Mouse (Mus musculus): ENCODE data around the gene Bcl11a. TPM values are rescaled to one million over a fixed set of nuclear protein-coding genes. Genes with fewer than 3 reads are reported as not detected.

Bcl11a gene
- polyA plus RNA-seq, 1 experiment from 2014 or later: 29.6 TPM

GRCm38 (mm10) chr11:24083076-24083405, 5.2 kb downstream of the Bcl11a start:
- no peak overlapping the region for H3K27ac ChIP-seq (ENCODE audit: low read depth)
- DNase-seq (ENCODE audit: low spot score) (no peak), ATAC-seq (replicated peaks; ENCODE audit: low FRiP score, low TSS enrichment, low read depth) (no peak)
- 47% methylated on average over 1 of the region's 1 CpGs for WGBS
- H3K36me3 ChIP-seq (ENCODE audit: control insufficient read depth, insufficient read depth, low read length): peaks cover 26% of the 10 kb centered on the region
- no peaks in the 10 kb centered on the region for H3K9me3 ChIP-seq (ENCODE audit: control insufficient read depth, low read length)
- H3K9ac ChIP-seq (ENCODE audit: low read length): 0 out of 2 replicates have a peak overlapping the region, but pooled peaks have one; percentile 1
- no peak overlapping the region for H3K4me3 ChIP-seq (ENCODE audit: low read depth, low read length)
- H3K4me2 ChIP-seq (ENCODE audit: low read length): peak overlapping the region; percentile 12; the same call in 1 of the 2 replicates
- H3K27me3 ChIP-seq (replicated peaks; ENCODE audit: control insufficient read depth, insufficient read depth, low read length): no peaks in the 10 kb centered on the region
- H3K4me1 ChIP-seq (replicated peaks; ENCODE audit: control insufficient read depth, insufficient read depth, low read length): peaks cover 17% of the 10 kb centered on the region

DNA sequence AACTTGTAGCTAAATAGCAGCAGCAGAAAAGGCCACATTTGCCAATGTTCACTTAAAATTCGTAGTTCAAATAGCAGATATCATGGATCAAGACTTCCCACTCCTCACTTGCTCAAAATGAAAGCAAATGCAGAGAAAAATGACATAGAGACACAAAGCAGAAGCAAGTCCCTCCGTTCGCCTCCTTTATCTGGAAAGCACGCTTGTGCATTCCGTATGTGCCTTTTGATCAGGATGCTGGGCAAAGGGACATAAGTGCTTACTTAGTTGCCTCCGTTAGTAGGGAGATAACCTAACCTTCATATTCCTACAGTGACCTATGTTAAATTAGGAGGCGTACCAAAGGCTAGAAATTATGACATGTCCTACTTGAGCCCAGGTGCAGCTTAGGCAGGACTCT, 5.6 kb downstream of the Bcl11a start:
- 54% methylated on average over 7 of the region's 7 CpGs for WGBS

DNA sequence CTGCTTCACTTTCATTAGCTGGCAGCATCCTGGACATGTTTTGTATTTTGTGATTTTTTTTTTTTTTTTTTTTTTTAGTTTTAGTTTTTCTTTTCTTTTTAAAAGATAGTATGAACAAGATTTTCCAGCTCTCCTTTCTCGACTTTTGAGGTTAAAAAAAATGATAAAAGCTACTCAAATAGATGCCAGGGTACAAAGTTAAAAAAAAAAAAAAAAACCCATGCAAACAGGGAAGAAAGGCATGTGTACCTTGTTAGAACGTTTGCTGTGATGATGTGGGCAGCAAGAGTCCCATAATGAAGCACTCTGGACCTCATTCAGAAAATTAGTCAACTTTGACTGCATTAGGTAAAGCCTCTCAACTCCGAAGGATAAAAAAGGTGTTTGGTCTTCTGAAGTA, 6.2 kb downstream of the Bcl11a start:
- H3K27me3 ChIP-seq (replicated peaks; ENCODE audit: control insufficient read depth, insufficient read depth, low read length): no peaks in the 10 kb centered on the region
- no peak for ATAC-seq (replicated peaks; ENCODE audit: low FRiP score, low TSS enrichment, low read depth)
- 60% methylated on average over 3 of the region's 3 CpGs for WGBS
- H3K27ac ChIP-seq (ENCODE audit: low read depth): no peak overlapping the region
- no peaks in the 10 kb centered on the region for H3K9me3 ChIP-seq (ENCODE audit: control insufficient read depth, low read length)
- H3K4me2 ChIP-seq (ENCODE audit: low read length): no peak overlapping the region; the same call in 1 of the 2 replicates
- peaks cover 17% of the 10 kb centered on the region for H3K4me1 ChIP-seq (replicated peaks; ENCODE audit: control insufficient read depth, insufficient read depth, low read length)
- H3K4me3 ChIP-seq (ENCODE audit: low read depth, low read length): no peak overlapping the region
- H3K36me3 ChIP-seq (ENCODE audit: control insufficient read depth, insufficient read depth, low read length): peaks cover 36% of the 10 kb centered on the region
- no peak for DNase-seq (ENCODE audit: low spot score)
- no peak overlapping the region for H3K9ac ChIP-seq (ENCODE audit: low read length)

More for the DNA sequence above, 5.6 kb downstream of the Bcl11a start:
- Histone ChIP-seq H3K9ac (ENCODE audit: low read length) (peak overlapping the region; percentile 1; the same call in 1 of the 2 replicates), H3K4me1 (replicated peaks; ENCODE audit: control insufficient read depth, insufficient read depth, low read length) (peaks cover 17% of the 10 kb centered on the region), H3K4me2 (ENCODE audit: low read length) (peak overlapping the region; percentile 12; the same call in 1 of the 2 replicates), H3K9me3 (ENCODE audit: control insufficient read depth, low read length) (no peaks in the 10 kb centered on the region), H3K27ac (ENCODE audit: low read depth) (no peak overlapping the region), H3K4me3 (ENCODE audit: low read depth, low read length) (no peak overlapping the region), H3K36me3 (ENCODE audit: control insufficient read depth, insufficient read depth, low read length) (peaks cover 30% of the 10 kb centered on the region), H3K27me3 (replicated peaks; ENCODE audit: control insufficient read depth, insufficient read depth, low read length) (no peaks in the 10 kb centered on the region)
- DNase-seq (ENCODE audit: low spot score): peak; percentile 51
- ATAC-seq (replicated peaks; ENCODE audit: low FRiP score, low TSS enrichment, low read depth): no peak

DNA sequence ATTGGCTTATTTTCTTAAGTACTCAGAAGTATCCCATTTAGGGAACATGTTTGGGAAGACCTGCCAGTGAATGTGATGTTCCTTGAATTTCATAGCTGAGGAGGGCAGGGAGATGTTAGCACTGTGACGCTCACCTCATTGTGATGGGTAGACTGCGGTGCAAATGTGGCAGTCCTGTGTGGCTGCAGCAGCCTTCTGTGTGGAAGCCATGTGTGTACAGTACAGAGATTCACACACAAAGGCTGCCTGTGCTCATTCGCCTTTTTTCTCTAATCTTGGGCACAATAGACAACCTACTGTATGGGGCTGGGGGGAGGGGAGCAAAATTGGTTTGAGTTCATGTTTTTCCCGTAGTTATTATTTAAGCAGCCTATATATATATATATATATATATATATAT, 6.7 kb downstream of the Bcl11a start:
- Histone ChIP-seq H3K4me1 (replicated peaks; ENCODE audit: control insufficient read depth, insufficient read depth, low read length) (peaks cover 17% of the 10 kb centered on the region), H3K9ac (ENCODE audit: low read length) (no peak overlapping the region), H3K4me3 (ENCODE audit: low read depth, low read length) (no peak overlapping the region), H3K9me3 (ENCODE audit: control insufficient read depth, low read length) (no peaks in the 10 kb centered on the region), H3K27ac (ENCODE audit: low read depth) (no peak overlapping the region), H3K36me3 (ENCODE audit: control insufficient read depth, insufficient read depth, low read length) (peaks cover 41% of the 10 kb centered on the region), H3K27me3 (replicated peaks; ENCODE audit: control insufficient read depth, insufficient read depth, low read length) (no peaks in the 10 kb centered on the region), H3K4me2 (ENCODE audit: low read length) (no peak overlapping the region)
- WGBS: 63% methylated on average over 4 of the region's 4 CpGs
- ATAC-seq (replicated peaks; ENCODE audit: low FRiP score, low TSS enrichment, low read depth) (no peak), DNase-seq (ENCODE audit: low spot score) (no peak)

- Histone ChIP-seq H3K27ac (ENCODE audit: low read depth) (no peak overlapping the region), H3K4me3 (ENCODE audit: low read depth, low read length) (no peak overlapping the region), H3K36me3 (ENCODE audit: control insufficient read depth, insufficient read depth, low read length) (peaks cover 47% of the 10 kb centered on the region), H3K4me2 (ENCODE audit: low read length) (no peak overlapping the region), H3K9me3 (ENCODE audit: control insufficient read depth, low read length) (no peaks in the 10 kb centered on the region), H3K9ac (ENCODE audit: low read length) (no peak overlapping the region), H3K4me1 (replicated peaks; ENCODE audit: control insufficient read depth, insufficient read depth, low read length) (peaks cover 17% of the 10 kb centered on the region), H3K27me3 (replicated peaks; ENCODE audit: control insufficient read depth, insufficient read depth, low read length) (no peaks in the 10 kb centered on the region)
- ATAC-seq (replicated peaks; ENCODE audit: low FRiP score, low TSS enrichment, low read depth): no peak
- 44% methylated on average over 6 of the region's 6 CpGs for whole genome bisulfite sequencing
- DNase-seq (ENCODE audit: low spot score): no peak
Measured at GRCm38 (mm10) chr11:24085986-24086385, 8.1 kb downstream of the Bcl11a start.

DNA sequence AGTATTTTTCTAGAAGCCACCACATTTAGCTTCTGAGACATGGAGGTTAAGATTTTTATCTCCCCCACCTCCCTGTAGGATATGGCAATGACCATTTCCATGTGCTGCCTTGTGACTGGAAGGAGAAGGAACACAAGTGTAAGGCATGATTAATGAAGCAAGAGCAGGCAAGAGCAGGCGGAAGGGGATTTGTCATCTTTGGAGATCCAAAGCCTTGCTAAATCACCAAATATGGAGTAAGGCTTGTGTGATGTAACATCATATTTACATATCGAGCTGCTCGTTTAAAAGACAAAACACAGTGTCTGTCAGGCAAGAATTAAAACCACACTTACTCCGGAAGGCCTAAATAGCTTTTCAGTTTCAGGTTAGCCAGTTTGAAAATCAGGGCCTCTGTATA, 9.2 kb downstream of the Bcl11a start:
- Histone ChIP-seq H3K4me1 (replicated peaks; ENCODE audit: control insufficient read depth, insufficient read depth, low read length) (peaks cover 23% of the 10 kb centered on the region), H3K27ac (ENCODE audit: low read depth) (peak overlapping the region; percentile 36; the same call in 1 of the 2 replicates), H3K36me3 (ENCODE audit: control insufficient read depth, insufficient read depth, low read length) (peaks cover 47% of the 10 kb centered on the region), H3K4me3 (ENCODE audit: low read depth, low read length) (no peak overlapping the region), H3K4me2 (ENCODE audit: low read length) (no peak overlapping the region), H3K9ac (ENCODE audit: low read length) (no peak overlapping the region), H3K27me3 (replicated peaks; ENCODE audit: control insufficient read depth, insufficient read depth, low read length) (no peaks in the 10 kb centered on the region), H3K9me3 (ENCODE audit: control insufficient read depth, low read length) (no peaks in the 10 kb centered on the region)
- DNase-seq (ENCODE audit: low spot score) (no peak), ATAC-seq (replicated peaks; ENCODE audit: low FRiP score, low TSS enrichment, low read depth) (no peak; the same call in 1 of the 2 replicates)
- 43% methylated on average over 4 of the region's 4 CpGs for WGBS

DNA sequence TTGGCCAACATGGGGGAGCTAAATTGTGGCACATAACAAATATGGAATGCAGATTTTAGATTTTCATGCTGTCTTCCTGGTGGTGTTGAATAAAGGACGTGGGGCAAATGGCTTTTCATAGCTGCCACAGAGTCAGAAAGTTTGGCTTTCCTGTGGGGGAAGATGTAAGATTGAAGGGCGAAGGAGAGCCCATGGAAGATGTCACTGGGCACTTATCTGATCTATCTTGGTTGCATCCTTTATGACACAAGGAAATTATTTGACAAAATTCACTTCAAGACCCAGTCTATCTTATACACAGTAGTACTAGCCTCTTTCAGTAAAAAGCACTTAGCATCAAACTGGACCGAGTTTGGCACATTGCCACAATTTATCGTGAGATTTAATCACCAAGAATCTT, 12.6 kb downstream of the Bcl11a start:
- Histone ChIP-seq H3K9ac (ENCODE audit: low read length) (no peak overlapping the region), H3K4me1 (replicated peaks; ENCODE audit: control insufficient read depth, insufficient read depth, low read length) (peaks cover 27% of the 10 kb centered on the region), H3K36me3 (ENCODE audit: control insufficient read depth, insufficient read depth, low read length) (peaks cover 48% of the 10 kb centered on the region), H3K27ac (ENCODE audit: low read depth) (no peak overlapping the region), H3K9me3 (ENCODE audit: control insufficient read depth, low read length) (no peaks in the 10 kb centered on the region), H3K4me2 (ENCODE audit: low read length) (no peak overlapping the region), H3K4me3 (ENCODE audit: low read depth, low read length) (no peak overlapping the region), H3K27me3 (replicated peaks; ENCODE audit: control insufficient read depth, insufficient read depth, low read length) (no peaks in the 10 kb centered on the region)
- DNase-seq (ENCODE audit: low spot score): no peak
- 75% methylated on average over 4 of the region's 4 CpGs for WGBS
- no peak for ATAC-seq (replicated peaks; ENCODE audit: low FRiP score, low TSS enrichment, low read depth)

- H3K4me3 ChIP-seq (ENCODE audit: low read depth, low read length): no peak overlapping the region
- WGBS: 26% methylated on average over 15 of the region's 15 CpGs
- no peak for DNase-seq (ENCODE audit: low spot score)
- H3K4me2 ChIP-seq (ENCODE audit: low read length): peak overlapping the region; percentile 28; the same call in 1 of the 2 replicates
- no peaks in the 10 kb centered on the region for H3K27me3 ChIP-seq (replicated peaks; ENCODE audit: control insufficient read depth, insufficient read depth, low read length)
- no peak overlapping the region for H3K27ac ChIP-seq (ENCODE audit: low read depth)
- peaks cover 32% of the 10 kb centered on the region for H3K4me1 ChIP-seq (replicated peaks; ENCODE audit: control insufficient read depth, insufficient read depth, low read length)
- ATAC-seq (replicated peaks; ENCODE audit: low FRiP score, low TSS enrichment, low read depth): no peak
- no peak overlapping the region for H3K9ac ChIP-seq (ENCODE audit: low read length)
- peaks cover 37% of the 10 kb centered on the region for H3K36me3 ChIP-seq (ENCODE audit: control insufficient read depth, insufficient read depth, low read length)
- no peaks in the 10 kb centered on the region for H3K9me3 ChIP-seq (ENCODE audit: control insufficient read depth, low read length)
Measured at GRCm38 (mm10) chr11:24091393-24092080, 13.7 kb downstream of the Bcl11a start.

GRCm38 (mm10) chr11:24092618-24093017, 14.8 kb downstream of the Bcl11a start:
- H3K36me3 ChIP-seq (ENCODE audit: control insufficient read depth, insufficient read depth, low read length): peaks cover 28% of the 10 kb centered on the region
- DNase-seq (ENCODE audit: low spot score): no peak
- peaks cover 38% of the 10 kb centered on the region for H3K4me1 ChIP-seq (replicated peaks; ENCODE audit: control insufficient read depth, insufficient read depth, low read length)
- H3K4me2 ChIP-seq (ENCODE audit: low read length): no peak overlapping the region
- H3K9me3 ChIP-seq (ENCODE audit: control insufficient read depth, low read length): no peaks in the 10 kb centered on the region
- H3K9ac ChIP-seq (ENCODE audit: low read length): no peak overlapping the region
- 54% methylated on average over 3 of the region's 3 CpGs for WGBS
- H3K4me3 ChIP-seq (ENCODE audit: low read depth, low read length): no peak overlapping the region
- no peak overlapping the region for H3K27ac ChIP-seq (ENCODE audit: low read depth)
- no peak for ATAC-seq (replicated peaks; ENCODE audit: low FRiP score, low TSS enrichment, low read depth)
- no peaks in the 10 kb centered on the region for H3K27me3 ChIP-seq (replicated peaks; ENCODE audit: control insufficient read depth, insufficient read depth, low read length)

All from intestine, embryonic 14.5 days (tissue).